22 mouse cellular contexts compared by ENCODE assay signal in the genomic region with DNA sequence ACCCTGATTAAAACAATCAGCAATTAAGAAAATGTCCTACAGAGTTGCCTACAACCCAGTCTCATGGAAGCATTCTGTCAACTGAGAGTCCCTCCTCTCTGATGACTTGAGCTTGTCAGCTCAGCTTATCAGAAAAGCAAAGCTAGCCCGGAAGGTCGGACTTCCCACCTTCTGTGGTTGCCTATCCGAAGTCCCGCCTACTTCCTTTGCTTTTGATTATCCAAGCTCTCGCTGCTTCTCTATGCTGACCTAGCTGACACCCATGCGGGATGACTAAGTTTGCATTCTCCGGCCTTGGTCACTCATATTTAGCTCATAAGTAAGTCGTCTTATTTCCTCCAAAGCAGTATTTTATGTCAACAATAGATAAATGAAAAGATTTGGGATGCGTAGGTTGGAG.
A peak's percentile ranks its signal among the peaks of the same experiment; 100 is the strongest.
DNase-seq lines count a peak whose midpoint lies in the region; ATAC-seq and TF ChIP-seq lines count a peak whose summit lies in the region.
"Had no signal": no experiment of that assay in that cellular context is flagged by ENCODE, and none has a peak within 500 bp of the region (broad histone marks: within the 10 kb centered on the region; RNA-seq: fewer than 3 reads in every experiment).

No protein-coding gene starts in this region.

- no peak for TF ChIP-seq RAD21 in MEL (IDR thresholded peaks at IDR 0.05; ENCODE audit: low read depth, low read length)

- H3K27me3 ChIP-seq in erythroblast, embryonic 14.5 days (ENCODE audit: control insufficient read depth), result no peaks in the 10 kb centered on the region
- no peaks in the 10 kb centered on the region for H3K27me3 ChIP-seq in MEL (ENCODE audit: control insufficient read depth in 1 of 2, insufficient read depth in 2 of 2, low read length in 2 of 2)
- no peaks in the 10 kb centered on the region for H3K27me3 ChIP-seq in kidney, embryonic 15.5 days
- H3K27me3 ChIP-seq: forebrain, embryonic 12.5 days; hindbrain, embryonic 12.5 days; limb, embryonic 15.5 days had no signal

- ATAC-seq in erythroblast, adult 5-6 weeks (replicated peaks; ENCODE audit: low FRiP score, poor library complexity, severe bottlenecking), result no peak
- peak; percentile 38; the same call in 1 of the 2 replicates for ATAC-seq in megakaryocyte-erythroid progenitor cell, adult 5-6 weeks (replicated peaks; ENCODE audit: low FRiP score, low TSS enrichment, poor library complexity, severe bottlenecking)
- ATAC-seq in kidney, embryonic 15.5 days (replicated peaks; ENCODE audit: low FRiP score), result no peak
- ATAC-seq: liver, postnatal 0 days; lung, postnatal 0 days had no signal

- H3K9ac ChIP-seq in MEL (ENCODE audit: control insufficient read depth, low read depth, low read length, poor library complexity, severe bottlenecking), result no peak overlapping the region
- no peak overlapping the region for H3K9ac ChIP-seq in kidney, embryonic 15.5 days
- H3K9ac ChIP-seq: forebrain, embryonic 12.5 days; hindbrain, embryonic 12.5 days; limb, embryonic 15.5 days; liver, postnatal 0 days; midbrain, embryonic 12.5 days had no signal

- WGBS in kidney, embryonic 15.5 days, result 74% methylated on average over 9 of the region's 9 CpGs

- H3K4me1 ChIP-seq in erythroblast, embryonic 14.5 days (ENCODE audit: control insufficient read depth), result peaks cover 46% of the 10 kb centered on the region
- H3K4me1 ChIP-seq in MEL (ENCODE audit: control insufficient read depth in 1 of 2, insufficient read depth in 2 of 2, low read length in 2 of 2), result peaks cover 0 to 14% of the 10 kb centered on the region in 2 experiments; a peak in 1 of 4 replicates
- peaks cover 31% of the 10 kb centered on the region for H3K4me1 ChIP-seq in kidney, embryonic 15.5 days
- H3K4me1 ChIP-seq: forebrain, embryonic 12.5 days; hindbrain, embryonic 12.5 days; midbrain, embryonic 12.5 days had no signal

- no peaks in the 10 kb centered on the region for H3K79me2 ChIP-seq in MEL (ENCODE audit: control insufficient read depth, insufficient read depth, low read length, poor library complexity)

- H3K27ac ChIP-seq in MEL (ENCODE audit: control insufficient read depth, low read depth, low read length), result no peak overlapping the region
- no peak overlapping the region for H3K27ac ChIP-seq in kidney, embryonic 15.5 days
- H3K27ac ChIP-seq: forebrain, embryonic 12.5 days; hindbrain, embryonic 12.5 days; left cerebral cortex, adult 2 months; limb, embryonic 15.5 days; midbrain, embryonic 12.5 days had no signal

- no peaks in the 10 kb centered on the region for H3K9me3 ChIP-seq in erythroblast, embryonic 14.5 days (ENCODE audit: control insufficient read depth, low read length)
- no peaks in the 10 kb centered on the region for H3K9me3 ChIP-seq in MEL (replicated peaks; ENCODE audit: insufficient read depth, low read length)
- H3K9me3 ChIP-seq in kidney, embryonic 15.5 days (replicated peaks), result no peaks in the 10 kb centered on the region
- H3K9me3 ChIP-seq: forebrain, embryonic 12.5 days; hindbrain, embryonic 12.5 days; limb, embryonic 15.5 days; midbrain, embryonic 12.5 days had no signal

- TF ChIP-seq CTCF in MEL (IDR thresholded peaks at IDR 0.05 in 2 of 3, conservative IDR thresholded peaks at IDR 0.05 in 1 of 3; ENCODE audit: control insufficient read depth in 1 of 3, insufficient read depth in 1 of 3, low read depth in 2 of 3, low read length in 3 of 3, poor library complexity in 1 of 3, severe bottlenecking in 1 of 3), result no peak

- H3K4me3 ChIP-seq in erythroblast, embryonic 14.5 days (replicated peaks), result peak overlapping the region; percentile 44
- no peak overlapping the region for H3K4me3 ChIP-seq in MEL (ENCODE audit: control insufficient read depth in 1 of 2, insufficient read depth in 1 of 2, low read depth in 2 of 2, low read length in 2 of 2)
- no peak overlapping the region for H3K4me3 ChIP-seq in kidney, embryonic 15.5 days (replicated peaks)
- H3K4me3 ChIP-seq: forebrain, embryonic 12.5 days; hindbrain, embryonic 12.5 days; left cerebral cortex, adult 2 months; limb, embryonic 15.5 days; midbrain, embryonic 12.5 days had no signal

- no peak overlapping the region for H3K4me2 ChIP-seq in kidney, embryonic 15.5 days
- H3K4me2 ChIP-seq: forebrain, embryonic 12.5 days; hindbrain, embryonic 12.5 days; limb, embryonic 15.5 days; midbrain, embryonic 12.5 days had no signal

- no peak for TF ChIP-seq POLR2A in MEL (IDR thresholded peaks at IDR 0.05; ENCODE audit: control insufficient read depth in 1 of 2, insufficient read depth in 1 of 2, low read depth in 1 of 2, low read length in 2 of 2, poor library complexity in 1 of 2)

- peak; percentile 43 to 50; a peak in 2 of 4 replicates for TF ChIP-seq EP300 in MEL (IDR thresholded peaks at IDR 0.05; ENCODE audit: low read depth in 1 of 2, low read length in 2 of 2)

- peak; percentile 80 for DNase-seq in MEL (ENCODE audit: low read depth, low spot score)
- peak; percentile 43 to 58 for DNase-seq in adrenal gland, postnatal 36 days
- DNase-seq in heart, adult 18-20 months, result no peak
- DNase-seq in cerebellum, adult 9-11 months, result no peak
- DNase-seq: cerebellum, adult 11-12 months; cerebellum, postnatal 14 days; gastrocnemius, postnatal 36 days; kidney, adult 11 months; left cerebral cortex, postnatal 4 days; liver, postnatal 0 days; right cerebral cortex, postnatal 4 days; thymus, postnatal 36 days had no signal

- no peaks in the 10 kb centered on the region for H3K36me3 ChIP-seq in erythroblast, embryonic 14.5 days (ENCODE audit: control insufficient read depth)
- peaks cover 0 to 3% of the 10 kb centered on the region in 2 experiments; a peak in 2 of 4 replicates for H3K36me3 ChIP-seq in MEL (ENCODE audit: control insufficient read depth in 1 of 2, insufficient read depth in 2 of 2, low read length in 2 of 2)
- no peaks in the 10 kb centered on the region for H3K36me3 ChIP-seq in kidney, embryonic 15.5 days
- H3K36me3 ChIP-seq: forebrain, embryonic 12.5 days; hindbrain, embryonic 12.5 days; limb, embryonic 15.5 days; midbrain, embryonic 12.5 days had no signal

TF ChIP-seq in MEL, 35 proteins besides CTCF, POLR2A, EP300 and RAD21:
- TF ChIP-seq SIN3A (IDR thresholded peaks at IDR 0.05; ENCODE audit: low read length) (0 out of 2 replicates have a peak, but pooled peaks have one; percentile 17), POLR2AphosphoS5 (IDR thresholded peaks at IDR 0.05; ENCODE audit: borderline replicate concordance, low read depth, low read length) (no peak), MXI1 (IDR thresholded peaks at IDR 0.05; ENCODE audit: low read depth, low read length) (0 out of 2 replicates have a peak, but pooled peaks have one; percentile 22), UBTF (IDR thresholded peaks at IDR 0.05; ENCODE audit: borderline replicate concordance, insufficient read depth, low read depth, low read length) (no peak), TAL1 (IDR thresholded peaks at IDR 0.05; ENCODE audit: low read length) (no peak), ZC3H11A (IDR thresholded peaks at IDR 0.05; ENCODE audit: low read depth, low read length) (no peak), ZNF384 (IDR thresholded peaks at IDR 0.05; ENCODE audit: low read depth, low read length) (no peak), MAFK (IDR thresholded peaks at IDR 0.05; ENCODE audit: borderline replicate concordance, low read depth, low read length) (no peak), ELF1 (IDR thresholded peaks at IDR 0.05; ENCODE audit: low read depth, low read length) (0 out of 2 replicates have a peak, but pooled peaks have one; percentile 48), KAT2A (conservative IDR thresholded peaks at IDR 0.05; ENCODE audit: low read depth, low read length) (no peak), POLR2AphosphoS2 (IDR thresholded peaks at IDR 0.05; ENCODE audit: low read length) (no peak), USF2 (IDR thresholded peaks at IDR 0.05; ENCODE audit: borderline replicate concordance in 1 of 2, insufficient read depth in 1 of 2, low read depth in 1 of 2, low read length in 2 of 2) (no peak), GABPA (IDR thresholded peaks at IDR 0.05; ENCODE audit: low read depth, low read length) (no peak), MYB (IDR thresholded peaks at IDR 0.05; ENCODE audit: low read depth, low read length) (no peak), MEF2A (IDR thresholded peaks at IDR 0.05; ENCODE audit: extremely low read depth, insufficient replicate concordance, low read depth, low read length, poor library complexity, severe bottlenecking) (no peak), CHD1 (IDR thresholded peaks at IDR 0.05; ENCODE audit: low read depth, low read length) (no peak), E2F4 (IDR thresholded peaks at IDR 0.05; ENCODE audit: borderline replicate concordance, low read depth, low read length) (no peak), ETS1 (IDR thresholded peaks at IDR 0.05; ENCODE audit: low read depth, low read length) (0 out of 2 replicates have a peak, but pooled peaks have one; percentile 12), USF1 (IDR thresholded peaks at IDR 0.05; ENCODE audit: low read depth, low read length) (no peak), ZMIZ1 (IDR thresholded peaks at IDR 0.05; ENCODE audit: low read depth, low read length) (no peak), MYC (IDR thresholded peaks at IDR 0.05; ENCODE audit: low read depth, low read length) (no peak), NELFE (IDR thresholded peaks at IDR 0.05; ENCODE audit: low read depth, low read length) (no peak), HCFC1 (IDR thresholded peaks at IDR 0.05; ENCODE audit: low read depth, low read length) (no peak), GATA1 (IDR thresholded peaks at IDR 0.05; ENCODE audit: low read depth, low read length) (peak; percentile 46), CHD2 (IDR thresholded peaks at IDR 0.05; ENCODE audit: low read length) (no peak), NRF1 (IDR thresholded peaks at IDR 0.05; ENCODE audit: insufficient read depth, low read depth, low read length, poor library complexity, severe bottlenecking) (no peak), MAZ (IDR thresholded peaks at IDR 0.05; ENCODE audit: low read depth, low read length) (no peak), JUND (IDR thresholded peaks at IDR 0.05; ENCODE audit: low read depth, low read length) (no peak), RCOR1 (IDR thresholded peaks at IDR 0.05; ENCODE audit: low read depth, low read length) (peak; percentile 79), TBP (IDR thresholded peaks at IDR 0.05; ENCODE audit: low read depth, low read length) (no peak), MAX (IDR thresholded peaks at IDR 0.05; ENCODE audit: low read length) (no peak), ZKSCAN1 (IDR thresholded peaks at IDR 0.05; ENCODE audit: low read depth, low read length) (no peak), TCF12 (IDR thresholded peaks at IDR 0.05; ENCODE audit: low read depth, low read length) (no peak), BHLHE40 (IDR thresholded peaks at IDR 0.05; ENCODE audit: borderline replicate concordance, low read depth, low read length) (no peak), SMC3 (IDR thresholded peaks at IDR 0.05; ENCODE audit: low read depth, low read length) (no peak)

Comparison
In these comparisons a context has a peak if more than half of its experiments do, and no peak if none do; other contexts are left out.
1. DNase-seq: peak in MEL (single experiment) and adrenal gland, postnatal 36 days (2 of 2); none in heart, adult 18-20 months (0 of 2) and cerebellum, adult 9-11 months (single experiment).